Mouse (Mus musculus) left cerebral cortex, adult 2 months (tissue): ENCODE data around the gene Gigyf1. TPM values are rescaled to one million over a fixed set of nuclear protein-coding genes. Genes with fewer than 3 reads are reported as not detected.
A peak's percentile ranks its signal among the peaks of the same experiment; 100 is the strongest.

Experiments
- DNase-seq, 2 experiments: peaks; one replicate each; pipeline ENCODE4 v3.0.0; 2021 to 2022; ENCODE audit warnings: low spot score in 2 of 2, mixed read lengths in 1 of 2; ENCODE audit errors: extremely low spot score in 1 of 2
- H3K27ac ChIP-seq: fragments of 200-600 bp; 2 replicates; pipeline ENCODE4 v1.8.1; 2022
- H3K4me3 ChIP-seq: fragments of 200-600 bp; 2 replicates; pipeline ENCODE4 v1.8.1; 2022
- CTCF ChIP-seq: fragments of 200-600 bp; IDR thresholded peaks from 2 replicates; pipeline ENCODE4 v1.8.1; 2022; ENCODE audit warnings: antibody characterized with exemption, mild to moderate bottlenecking, moderate library complexity
- intact Hi-C: fragments of 180-260 bp; cut with DNase I; formaldehyde crosslinking; loops from one replicate; pipeline ENCODE4 v1.15.1; 2025
- total RNA-seq, 2 experiments: library from RNA; stranded (reverse); gene quantifications; 2 replicates each; pipeline ENCODE4 v1.2.3; 2021

The Gigyf1 gene
- total RNA-seq, 2 experiments from 2014 or later: 58.1 to 59.9 TPM

- peak; percentile 94 for TF ChIP-seq CTCF
- intact Hi-C loops: loop anchor here (1.0 to 2.0 kb wide), 3 partner anchors 21 to 195 kb away; partner anchors contain the start of gene Srrt
- DNase-seq: peak; percentile 100
- Histone ChIP-seq H3K27ac (peak within 1 kb of the TSS; percentile 100), H3K4me3 (peak within 1 kb of the TSS; percentile 90)
Measured at GRCm38 (mm10) chr5:137501709-137502666, 16.4 kb upstream of the Gigyf1 start, which contains the start of gene Pop7. Pop7 (minus strand) TSS chr5:137502518.

- Histone ChIP-seq H3K27ac (peak overlapping the region; percentile 100), H3K4me3 (peak overlapping the region; percentile 90)
- peak; percentile 70 to 76 for DNase-seq
- intact Hi-C loops: loop anchor here (1.0 to 2.0 kb wide), 3 partner anchors 22 to 195 kb away; partner anchors contain the start of gene Srrt
- TF ChIP-seq CTCF: peak; percentile 94
Measured at GRCm38 (mm10) chr5:137502667-137503110, 15.7 kb upstream of the Gigyf1 start.

- peak; percentile 1; the same call in 1 of the 2 replicates for TF ChIP-seq CTCF
- intact Hi-C loops: no loop called here
Measured at GRCm38 (mm10) chr5:137504041-137504440, 14.3 kb upstream of the Gigyf1 start.

GRCm38 (mm10) chr5:137510014-137510501, 8.3 kb upstream of the Gigyf1 start:
- no peak for TF ChIP-seq CTCF
- intact Hi-C loops: loop anchor here (2.0 to 10.0 kb wide), 3 partner anchors 23 to 237 kb away; partner anchors contain the start of genes Epo, Gnb2 and Tsc22d4
- H3K4me3 ChIP-seq: peak overlapping the region; percentile 76
- peak; percentile 81 to 83 for DNase-seq
- peak overlapping the region; percentile 90 for H3K27ac ChIP-seq

More at GRCm38 (mm10) chr5:137504041-137504440, 14.3 kb upstream of the Gigyf1 start:
- Histone ChIP-seq H3K4me3 (no peak overlapping the region), H3K27ac (no peak overlapping the region)
- no peak for DNase-seq

GRCm38 (mm10) chr5:137510573-137511390, 7.6 kb upstream of the Gigyf1 start:
- no peak for TF ChIP-seq CTCF
- peak overlapping the region; percentile 76 for H3K4me3 ChIP-seq
- peak overlapping the region; percentile 78 for H3K27ac ChIP-seq
- intact Hi-C loops: loop anchor here (2.0 to 10.0 kb wide), 3 partner anchors 22 to 237 kb away; partner anchors contain the start of genes Epo, Gnb2 and Tsc22d4
- DNase-seq: no peak

GRCm38 (mm10) chr5:137511706-137512105, 6.6 kb upstream of the Gigyf1 start:
- Histone ChIP-seq H3K4me3 (peak overlapping the region; percentile 76), H3K27ac (no peak overlapping the region)
- intact Hi-C loops: loop anchor here (2.0 to 10.0 kb wide), 3 partner anchors 21 to 236 kb away; partner anchors contain the start of genes Epo, Gnb2 and Tsc22d4
- TF ChIP-seq CTCF: no peak
- DNase-seq: no peak

- intact Hi-C loops: loop anchor here (5.0 to 10.0 kb wide), 2 partner anchors 62 to 234 kb away; partner anchors contain the start of gene Tsc22d4
- no peak overlapping the region for H3K4me3 ChIP-seq
- no peak for DNase-seq
- H3K27ac ChIP-seq: no peak overlapping the region
- peak; percentile 61 for TF ChIP-seq CTCF
Measured at GRCm38 (mm10) chr5:137512847-137513794, 5.2 kb upstream of the Gigyf1 start.

GRCm38 (mm10) chr5:137513951-137514721, 4.2 kb upstream of the Gigyf1 start:
- TF ChIP-seq CTCF: no peak
- H3K4me3 ChIP-seq: no peak overlapping the region
- DNase-seq: no peak
- intact Hi-C loops: loop anchor here (5.0 to 10.0 kb wide), 2 partner anchors 61 to 233 kb away; partner anchors contain the start of gene Tsc22d4
- no peak overlapping the region for H3K27ac ChIP-seq

GRCm38 (mm10) chr5:137514811-137515210, 3.5 kb upstream of the Gigyf1 start:
- Histone ChIP-seq H3K27ac (no peak overlapping the region), H3K4me3 (no peak overlapping the region)
- intact Hi-C loops: loop anchor here (5.0 to 10.0 kb wide), 2 partner anchors 60 to 232 kb away; partner anchors contain the start of gene Tsc22d4
- TF ChIP-seq CTCF: no peak
- no peak for DNase-seq
